Mouse (Mus musculus) hindbrain, embryonic 16.5 days (tissue): ENCODE data around the gene Heatr3. TPM values are rescaled to one million over a fixed set of nuclear protein-coding genes. Genes with fewer than 3 reads are reported as not detected.

ENCODE experiments used
- ATAC-seq: fragments of 200-750 bp; cut with Nextera tagmentation; 2 replicates; pipeline ENCODE4 v1.8.0; 2017; ENCODE audit warnings: moderate TSS enrichment, moderate library complexity
- H3K27ac ChIP-seq: fragments of 300-500 bp; sonication (generic); 2 replicates; pipeline ENCODE4 v1.5.1; 2014; ENCODE audit warnings: low read depth, mild to moderate bottlenecking, control low read depth, low read length, moderate library complexity
- H3K27me3 ChIP-seq: fragments of 300-500 bp; sonication (generic); replicated peaks from 2 replicates; pipeline ENCODE4 v1.6.1; 2014; ENCODE audit warnings: low read length; ENCODE audit not compliant: control insufficient read depth, insufficient read depth
- H3K36me3 ChIP-seq: fragments of 300-500 bp; sonication (generic); 2 replicates; pipeline ENCODE4 v1.6.1; 2014; ENCODE audit warnings: mild to moderate bottlenecking, low read length, moderate library complexity, mixed read lengths; ENCODE audit not compliant: control insufficient read depth, insufficient read depth
- H3K4me1 ChIP-seq: fragments of 300-500 bp; sonication (generic); 2 replicates; pipeline ENCODE4 v1.6.1; 2014; ENCODE audit warnings: low read depth, low read length; ENCODE audit not compliant: control insufficient read depth, insufficient read depth
- H3K4me2 ChIP-seq: fragments of 300-500 bp; sonication (generic); 2 replicates; pipeline ENCODE4 v1.6.1; 2014; ENCODE audit warnings: mild to moderate bottlenecking, low read length, control low read depth, moderate library complexity
- H3K4me3 ChIP-seq: fragments of 300-500 bp; sonication (generic); 2 replicates; pipeline ENCODE4 v1.5.1; 2014; ENCODE audit warnings: mild to moderate bottlenecking, low read length, control low read depth, moderate library complexity
- H3K9ac ChIP-seq: fragments of 300-500 bp; sonication (generic); 2 replicates; pipeline ENCODE4 v1.6.1; 2014; ENCODE audit warnings: low read depth, mild to moderate bottlenecking, control low read depth, low read length, moderate library complexity
- H3K9me3 ChIP-seq: fragments of 300-500 bp; sonication (generic); 2 replicates; pipeline ENCODE4 v1.6.1; 2014; ENCODE audit warnings: mild to moderate bottlenecking, low read length, moderate library complexity; ENCODE audit not compliant: control insufficient read depth
- WGBS: fragments of 180-500 bp; shearing (Covaris S2); extraction: QIAGEN DNeasy Blood & Tissue Kit; methylation state at CpG from one replicate; pipeline ENCODE4 v1.1.7; 2014; 5-methylcytosine and 5-hydroxymethylcytosine counted together
- polyA plus RNA-seq: library from polyadenylated mRNA; unstranded; fragments of >200 nt; fragmentation: Nextera tagmentation; extraction: Ambion mirVana; gene quantifications from 2 replicates; pipeline ENCODE4 v1.2.1, GENCODE M21; 2015

Heatr3 gene
- 34.2 and 37.7 TPM in 2 replicates for polyA plus RNA-seq

DNA sequence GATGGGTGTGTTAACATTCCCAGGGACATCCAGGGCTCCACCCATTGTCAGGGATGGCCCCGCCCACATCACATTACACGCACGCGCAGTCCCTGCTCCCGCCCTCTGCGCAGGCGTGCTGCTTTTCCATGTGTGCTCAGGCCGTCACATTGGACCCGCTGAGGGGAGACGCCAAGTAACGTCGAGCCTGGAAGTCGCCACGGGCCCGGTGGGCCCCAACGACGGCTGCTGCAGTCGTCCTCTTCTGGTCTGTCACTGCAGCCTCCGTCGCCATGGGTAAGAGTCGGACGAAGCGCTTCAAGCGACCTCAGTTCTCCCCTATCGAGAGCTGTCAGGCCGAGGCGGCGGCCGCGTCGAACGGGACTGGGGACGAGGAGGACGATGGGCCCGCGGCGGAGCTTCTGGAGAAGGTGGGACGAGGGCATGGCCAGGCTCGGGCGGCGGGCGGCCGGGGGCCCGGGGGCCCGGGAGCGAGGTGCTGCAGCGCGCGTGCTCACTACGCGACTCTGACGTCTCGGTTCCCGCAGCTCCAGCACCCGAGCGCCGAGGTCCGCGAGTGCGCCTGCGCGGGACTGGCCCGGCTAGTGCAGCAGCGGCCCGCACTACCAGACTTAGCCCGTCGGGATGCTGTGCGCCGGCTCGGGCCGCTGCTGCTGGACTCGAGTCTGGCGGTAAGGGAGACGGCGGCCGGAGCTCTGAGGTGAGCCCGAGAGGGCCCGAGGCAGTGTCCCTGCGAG, at the start of gene Heatr3:
Gene Heatr3, plus strand, starts transcription at position 108 of the 737 bp plus-strand sequence.
- H3K36me3 ChIP-seq = peaks cover 14% of the 10 kb centered on the region

DNA sequence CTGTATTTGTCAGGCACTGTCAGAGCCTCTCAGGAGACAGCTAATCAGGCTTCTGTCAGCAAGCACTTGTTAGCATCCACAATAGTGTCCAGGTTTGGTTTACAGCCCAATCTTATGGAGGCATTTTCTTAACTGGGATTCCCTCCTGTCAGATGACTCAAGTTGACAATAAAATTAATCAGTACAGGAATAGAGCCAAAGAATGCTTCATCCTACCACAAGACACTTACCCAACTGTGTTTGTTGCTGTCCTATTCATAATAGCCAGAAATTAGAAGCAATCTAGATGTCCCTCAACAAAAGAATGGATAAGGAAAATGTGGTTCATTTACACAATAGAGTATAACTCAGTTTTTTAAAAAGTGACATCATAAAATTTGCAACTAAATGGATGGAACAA, 49.6 kb upstream of the Heatr3 start:
- Histone ChIP-seq H3K9me3 (no peaks in the 10 kb centered on the region), H3K4me3 (no peak overlapping the region), H3K36me3 (no peaks in the 10 kb centered on the region), H3K27me3 (no peaks in the 10 kb centered on the region), H3K27ac (no peak overlapping the region), H3K9ac (no peak overlapping the region), H3K4me1 (no peaks in the 10 kb centered on the region), H3K4me2 (no peak overlapping the region)
- ATAC-seq = no peak

More for the DNA sequence above, at the start of gene Heatr3:
- Histone ChIP-seq H3K4me2 (peak within 1 kb of the TSS; percentile 89), H3K27me3 (no peaks in the 10 kb centered on the region), H3K4me3 (peak within 1 kb of the TSS; percentile 96), H3K9me3 (no peaks in the 10 kb centered on the region), H3K9ac (peak within 1 kb of the TSS; percentile 91), H3K27ac (peak within 1 kb of the TSS; percentile 98), H3K4me1 (peaks cover 11% of the 10 kb centered on the region)
- under 1% methylated on average over 78 of the region's 79 CpGs for WGBS
- peak; percentile 97 for ATAC-seq

DNA sequence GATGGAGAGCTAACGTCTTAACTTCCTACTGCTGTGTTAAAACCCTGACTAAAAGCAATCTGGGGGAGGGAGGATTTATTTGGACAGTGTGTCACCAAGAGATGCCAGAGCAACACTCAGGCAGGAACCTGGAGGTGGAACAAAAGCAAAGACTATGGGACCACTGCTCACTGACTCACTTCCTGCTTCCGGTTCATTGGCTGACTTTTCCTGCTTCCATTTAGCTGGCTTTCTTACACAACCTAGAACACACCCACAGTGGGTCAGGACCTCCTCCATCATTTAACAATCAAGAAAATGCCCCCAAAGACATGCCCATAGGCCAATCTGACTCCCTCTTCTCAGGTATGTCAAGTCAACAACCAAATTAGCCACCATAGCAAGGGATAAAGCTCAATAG, 46.0 kb upstream of the Heatr3 start:
- Histone ChIP-seq H3K4me2 (no peak overlapping the region), H3K4me3 (no peak overlapping the region), H3K4me1 (no peaks in the 10 kb centered on the region), H3K9ac (no peak overlapping the region), H3K36me3 (no peaks in the 10 kb centered on the region), H3K27me3 (no peaks in the 10 kb centered on the region), H3K9me3 (no peaks in the 10 kb centered on the region), H3K27ac (no peak overlapping the region)
- ATAC-seq = no peak
- WGBS = 89% methylated on average over 2 of the region's 2 CpGs

DNA sequence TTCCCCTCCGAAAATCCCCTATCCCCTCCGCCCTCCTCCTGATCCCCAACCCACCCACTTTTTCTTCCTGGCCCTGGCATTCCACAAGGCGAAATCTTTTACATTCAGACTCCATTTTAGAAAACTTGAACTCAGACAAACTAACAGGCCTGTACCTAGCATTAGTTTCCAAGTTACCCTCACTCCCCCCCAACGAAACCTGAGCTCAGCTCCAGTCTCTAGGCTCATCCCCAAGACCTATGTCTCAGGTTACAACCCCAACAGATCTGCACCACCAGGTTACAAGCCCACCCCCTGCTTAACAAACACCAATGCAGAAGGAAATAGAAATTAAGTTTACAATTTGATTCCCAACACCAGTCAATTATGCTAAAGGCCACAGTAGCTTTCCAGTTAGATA, 44.3 kb upstream of the Heatr3 start:
- 82% methylated on average over 4 of the region's 4 CpGs for WGBS
- ATAC-seq = no peak

DNA sequence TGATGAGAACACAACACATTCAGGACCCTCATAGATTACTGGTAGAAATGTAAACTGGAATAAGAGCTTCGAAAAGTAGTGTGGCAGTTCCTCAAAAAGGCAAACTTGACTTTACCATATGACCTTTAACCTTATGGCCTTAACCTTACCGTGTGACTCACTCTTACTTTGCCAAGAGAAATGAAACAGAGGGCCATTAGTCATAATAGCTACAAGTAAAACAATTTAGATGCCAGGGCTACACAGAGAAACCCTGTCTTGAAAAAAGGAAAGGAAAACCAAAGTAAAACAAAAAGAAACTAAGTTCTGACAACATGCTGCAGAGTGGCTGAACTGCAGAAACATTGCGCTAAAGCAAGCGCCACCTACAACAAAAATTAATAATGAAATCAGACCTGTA, 38.8 kb upstream of the Heatr3 start:
- Histone ChIP-seq H3K4me2 (no peak overlapping the region), H3K9me3 (no peaks in the 10 kb centered on the region), H3K9ac (no peak overlapping the region), H3K4me3 (no peak overlapping the region), H3K36me3 (no peaks in the 10 kb centered on the region), H3K27me3 (no peaks in the 10 kb centered on the region), H3K27ac (no peak overlapping the region), H3K4me1 (no peaks in the 10 kb centered on the region)
- no peak for ATAC-seq
- WGBS = 87% methylated on average over 4 of the region's 4 CpGs

More for the DNA sequence above, 44.3 kb upstream of the Heatr3 start:
- H3K9ac ChIP-seq = no peak overlapping the region
- no peak overlapping the region for H3K27ac ChIP-seq
- no peaks in the 10 kb centered on the region for H3K27me3 ChIP-seq
- H3K9me3 ChIP-seq = no peaks in the 10 kb centered on the region
- no peak overlapping the region for H3K4me3 ChIP-seq
- H3K4me1 ChIP-seq = no peaks in the 10 kb centered on the region
- no peaks in the 10 kb centered on the region for H3K36me3 ChIP-seq
- no peak overlapping the region for H3K4me2 ChIP-seq

DNA sequence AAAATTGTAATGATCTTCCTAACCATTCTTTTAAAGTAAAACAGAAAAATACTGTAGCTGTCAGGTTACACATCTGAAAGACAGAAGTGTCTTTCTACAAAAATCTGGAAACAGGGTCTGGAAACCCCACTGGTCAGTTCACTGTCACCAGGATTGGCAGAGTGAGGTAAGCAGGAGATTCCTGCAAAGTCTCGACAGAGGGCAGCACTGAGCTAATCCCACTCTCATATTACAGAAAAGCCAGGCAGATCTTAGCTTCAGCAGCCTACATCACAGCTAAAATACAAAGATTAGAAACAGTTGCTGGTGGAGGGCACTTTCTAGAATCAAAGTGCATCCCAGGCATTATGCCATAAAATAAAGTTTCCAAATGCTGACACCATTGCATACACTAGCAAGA, 38.1 kb upstream of the Heatr3 start:
- Histone ChIP-seq H3K9ac (no peak overlapping the region), H3K4me3 (no peak overlapping the region), H3K4me1 (no peaks in the 10 kb centered on the region), H3K4me2 (no peak overlapping the region), H3K27ac (no peak overlapping the region), H3K36me3 (no peaks in the 10 kb centered on the region), H3K27me3 (no peaks in the 10 kb centered on the region), H3K9me3 (no peaks in the 10 kb centered on the region)
- 4% methylated on average over 1 of the region's 1 CpGs for WGBS
- ATAC-seq = no peak

DNA sequence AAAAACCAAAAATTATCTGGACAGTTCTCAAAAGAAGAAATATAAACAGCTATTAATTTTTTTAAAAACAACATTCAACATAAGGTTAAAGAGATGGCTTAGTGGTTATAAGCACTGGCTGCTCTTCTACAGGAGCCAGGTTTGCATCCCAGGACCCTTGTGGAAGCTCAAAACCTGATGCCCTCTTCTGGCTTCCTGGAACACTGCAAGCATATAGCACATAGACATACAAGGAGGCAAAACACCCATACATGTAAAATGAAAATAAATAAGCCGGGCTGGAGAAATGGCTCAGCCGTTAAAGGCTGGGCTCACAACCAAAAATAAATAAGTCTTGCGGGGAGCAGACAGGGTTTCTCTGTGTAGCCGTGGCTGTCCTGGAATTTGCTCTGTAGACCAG, 28.4 kb upstream of the Heatr3 start:
- ATAC-seq = no peak
- 95% methylated on average over 4 of the region's 4 CpGs for WGBS

DNA sequence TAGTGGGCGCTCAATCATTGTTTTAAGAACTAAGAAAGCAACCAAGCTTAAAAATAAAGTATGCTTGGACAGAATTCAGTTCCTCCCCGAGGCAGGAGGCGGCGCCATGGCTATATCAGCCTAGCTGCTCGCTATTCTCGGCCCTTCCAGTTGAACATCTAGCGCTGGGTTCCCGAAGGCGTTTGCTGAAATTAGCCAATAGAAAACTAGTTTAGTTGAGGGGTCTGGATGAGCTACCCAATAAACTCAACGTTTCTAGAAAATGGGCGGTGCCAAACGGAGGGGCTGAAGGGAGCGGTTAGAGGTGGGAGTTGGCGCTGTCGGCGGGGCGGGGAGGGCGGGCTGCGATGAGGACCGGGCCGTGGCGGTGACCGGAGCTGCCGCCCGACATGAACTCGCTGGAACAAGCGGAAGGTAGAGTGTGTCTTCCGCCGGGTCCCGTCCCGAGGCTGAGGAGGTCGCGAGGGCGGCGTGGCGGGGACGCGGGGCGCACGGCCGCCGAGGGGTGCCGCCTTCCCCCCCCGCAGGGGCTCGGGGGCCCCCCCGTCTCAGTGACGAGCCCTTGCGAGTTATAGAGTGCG, 19.1 kb upstream of the Heatr3 start, which contains the start of gene Cnep1r1:
Gene Cnep1r1, plus strand, starts transcription at position 314 of the 581 bp plus-strand sequence.
- H3K36me3 ChIP-seq = peaks cover 7% of the 10 kb centered on the region

More for the DNA sequence above, 28.4 kb upstream of the Heatr3 start:
- Histone ChIP-seq H3K4me3 (no peak overlapping the region), H3K27me3 (no peaks in the 10 kb centered on the region), H3K4me1 (no peaks in the 10 kb centered on the region), H3K9ac (no peak overlapping the region), H3K4me2 (no peak overlapping the region), H3K9me3 (no peaks in the 10 kb centered on the region), H3K36me3 (no peaks in the 10 kb centered on the region), H3K27ac (no peak overlapping the region)

DNA sequence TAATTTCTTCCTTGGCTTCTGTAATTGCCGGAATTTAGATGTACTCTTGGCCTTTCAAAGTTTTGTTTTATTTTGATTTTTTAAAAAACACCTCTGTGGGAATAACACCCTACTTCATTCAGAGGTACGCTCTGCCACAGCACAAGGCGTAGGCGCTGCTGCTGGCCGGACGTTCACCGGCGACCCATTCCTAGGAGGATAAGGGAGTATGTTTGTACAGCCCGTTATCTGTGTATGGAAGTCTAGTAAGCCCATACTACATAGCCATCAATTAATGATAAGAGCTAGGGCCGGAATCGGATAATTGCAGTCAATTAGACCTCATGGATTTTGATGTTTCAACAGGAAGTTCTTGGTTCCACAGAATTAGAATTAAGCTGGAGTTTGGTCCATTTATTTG, 18.6 kb upstream of the Heatr3 start:
- Histone ChIP-seq H3K36me3 (peaks cover 7% of the 10 kb centered on the region), H3K4me3 (peak overlapping the region; percentile 79), H3K4me1 (peaks cover 9% of the 10 kb centered on the region), H3K27me3 (no peaks in the 10 kb centered on the region), H3K27ac (no peak overlapping the region; the same call in 1 of the 2 replicates), H3K9me3 (no peaks in the 10 kb centered on the region), H3K9ac (peak overlapping the region; percentile 91), H3K4me2 (peak overlapping the region; percentile 73)
- ATAC-seq = no peak
- WGBS = 2% methylated on average over 11 of the region's 11 CpGs

More for the DNA sequence above, 19.1 kb upstream of the Heatr3 start, which contains the start of gene Cnep1r1:
- H3K9ac ChIP-seq = peak within 1 kb of the TSS; percentile 91
- H3K4me1 ChIP-seq = peaks cover 9% of the 10 kb centered on the region
- ATAC-seq = peak; percentile 99
- H3K4me2 ChIP-seq = peak within 1 kb of the TSS; percentile 73
- no peaks in the 10 kb centered on the region for H3K9me3 ChIP-seq
- H3K4me3 ChIP-seq = peak within 1 kb of the TSS; percentile 79
- peak within 1 kb of the TSS; percentile 81 for H3K27ac ChIP-seq
- WGBS = under 1% methylated on average over 42 of the region's 49 CpGs
- H3K27me3 ChIP-seq = no peaks in the 10 kb centered on the region
